Mouse (Mus musculus): ENCODE results near the gene Slc38a2.

- TF ChIP-seq CTCF (IDR thresholded peaks at IDR 0.05; ENCODE audit: extremely low read depth, insufficient read length, insufficient replicate concordance, low read depth, low read length) (no peak), POLR2A (IDR thresholded peaks at IDR 0.05; ENCODE audit: low read depth, low read length) (no peak)
Observed at GRCm38 (mm10) chr15:96674089-96674488, 25.4 kb downstream of the Slc38a2 start.

Data from small intestine, adult 2 months (tissue).